In the genomic region with DNA sequence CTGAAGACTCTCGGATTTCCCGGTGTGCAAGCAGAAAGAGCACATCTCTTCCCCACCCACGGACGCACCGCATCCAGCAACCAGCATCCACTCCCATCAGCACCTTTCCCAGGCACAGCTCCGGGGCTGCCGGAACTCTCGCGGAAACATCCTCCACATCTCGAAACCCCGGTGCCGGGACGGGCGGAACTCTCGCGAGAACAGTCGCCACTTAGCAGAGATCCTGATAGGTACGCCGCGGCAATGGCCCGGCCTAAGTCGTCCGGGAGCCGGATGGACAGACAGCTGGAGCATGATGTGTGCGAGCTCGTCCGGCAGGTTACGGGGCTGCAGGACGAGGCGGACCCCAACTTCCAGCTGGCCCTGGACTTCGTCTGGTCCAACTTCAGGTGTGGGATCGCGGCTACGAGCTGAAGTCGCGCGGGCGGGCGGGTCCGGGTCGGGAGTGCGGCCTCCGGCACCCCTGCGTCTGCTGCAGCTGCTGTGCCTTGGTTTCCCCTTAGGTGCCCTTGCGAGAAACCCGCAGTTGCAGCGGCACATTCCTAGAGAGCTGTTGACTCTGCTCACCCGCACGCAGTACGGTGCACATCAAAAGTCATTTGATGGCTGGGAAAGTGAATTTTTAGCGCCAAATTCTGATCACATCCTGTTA, we compare ENCODE assay signal across 8 mouse cellular contexts. TPM values are rescaled to one million over a fixed set of nuclear protein-coding genes. Genes with fewer than 3 reads are reported as not detected.
DNase-seq lines count a peak whose midpoint lies in the region; ATAC-seq and TF ChIP-seq lines count a peak whose summit lies in the region.

A gene (plus strand): TSS at position 203 of the 652 bp plus-strand sequence.

- H3K4me2 ChIP-seq in heart, embryonic 12.5 days = peak within 1 kb of the TSS; percentile 75
- H3K4me2 ChIP-seq in kidney, postnatal 0 days (ENCODE audit: low read length) = peak within 1 kb of the TSS; percentile 73
- peak within 1 kb of the TSS; percentile 83 for H3K4me2 ChIP-seq in liver, embryonic 11.5 days
- peak within 1 kb of the TSS; percentile 74 for H3K4me2 ChIP-seq in stomach, embryonic 14.5 days (replicated peaks; ENCODE audit: low read depth, low read length)

- peak within 1 kb of the TSS; percentile 34; the same call in 1 of the 2 replicates for H3K27ac ChIP-seq in heart, embryonic 12.5 days (ENCODE audit: poor library complexity, severe bottlenecking)
- H3K27ac ChIP-seq in kidney, postnatal 0 days = 0 out of 2 replicates have a peak within 1 kb of the TSS, but pooled peaks have one; percentile 55
- H3K27ac ChIP-seq in liver, embryonic 11.5 days (ENCODE audit: low read depth, low read length) = peak within 1 kb of the TSS; percentile 58
- peak within 1 kb of the TSS; percentile 74 for H3K27ac ChIP-seq in stomach, embryonic 14.5 days (ENCODE audit: low read length)

- peak within 1 kb of the TSS; percentile 87 for H3K9ac ChIP-seq in heart, embryonic 12.5 days
- peak within 1 kb of the TSS; percentile 90 for H3K9ac ChIP-seq in kidney, postnatal 0 days (ENCODE audit: low read depth, low read length)
- peak within 1 kb of the TSS; percentile 91 for H3K9ac ChIP-seq in liver, embryonic 11.5 days (ENCODE audit: low read depth, low read length)
- peak within 1 kb of the TSS; percentile 89 for H3K9ac ChIP-seq in stomach, embryonic 14.5 days (replicated peaks; ENCODE audit: low read depth, low read length)

- H3K9me3 ChIP-seq in heart, embryonic 12.5 days (replicated peaks) = no peaks in the 10 kb centered on the region
- no peaks in the 10 kb centered on the region for H3K9me3 ChIP-seq in kidney, postnatal 0 days (replicated peaks; ENCODE audit: low read length)
- H3K9me3 ChIP-seq in liver, embryonic 11.5 days (ENCODE audit: control insufficient read depth, low read length) = no peaks in the 10 kb centered on the region
- H3K9me3 ChIP-seq in stomach, embryonic 14.5 days (ENCODE audit: control insufficient read depth, low read depth, low read length) = no peaks in the 10 kb centered on the region

- peak within 1 kb of the TSS; percentile 73 for H3K4me3 ChIP-seq in heart, embryonic 12.5 days
- peak within 1 kb of the TSS; percentile 72 for H3K4me3 ChIP-seq in kidney, postnatal 0 days (replicated peaks; ENCODE audit: low read depth, low read length)
- H3K4me3 ChIP-seq in liver, embryonic 11.5 days (ENCODE audit: low read depth, low read length) = peak within 1 kb of the TSS; percentile 88
- H3K4me3 ChIP-seq in stomach, embryonic 14.5 days (ENCODE audit: low read depth, low read length) = peak within 1 kb of the TSS; percentile 76

- WGBS in heart, embryonic 12.5 days = under 1% methylated on average over 51 of the region's 51 CpGs
- 0% methylated on average over 51 of the region's 51 CpGs for WGBS in kidney, postnatal 0 days
- under 1% methylated on average over 51 of the region's 51 CpGs for WGBS in liver, embryonic 11.5 days
- under 1% methylated on average over 51 of the region's 51 CpGs for WGBS in stomach, embryonic 14.5 days

- peak; percentile 95 for DNase-seq in CD4-positive helper T cell, adult 2 months (ENCODE audit: low read depth, low spot score)
- DNase-seq in brain, embryonic 18.5 days (ENCODE audit: low read depth, low spot score) = peak; percentile 90
- peak; percentile 99 for DNase-seq in kidney, postnatal 0 days (ENCODE audit: low spot score)
- DNase-seq in liver, embryonic 11.5 days (ENCODE audit: low spot score) = peak; percentile 95
- peak; percentile 95 for DNase-seq in naive thymus-derived CD4-positive, alpha-beta T cell, adult 2 months (ENCODE audit: low read depth)

- no peak for TF ChIP-seq CTCF in kidney, postnatal 0 days (IDR thresholded peaks at IDR 0.05; ENCODE audit: low read depth)

- peaks cover 20% of the 10 kb centered on the region for H3K36me3 ChIP-seq in heart, embryonic 12.5 days
- peaks cover 16% of the 10 kb centered on the region; the same call in 1 of the 2 replicates for H3K36me3 ChIP-seq in kidney, postnatal 0 days (ENCODE audit: insufficient read depth, low read length)
- peaks cover 14% of the 10 kb centered on the region for H3K36me3 ChIP-seq in liver, embryonic 11.5 days (ENCODE audit: control insufficient read depth, insufficient read depth, low read length)
- peaks cover 24% of the 10 kb centered on the region for H3K36me3 ChIP-seq in stomach, embryonic 14.5 days (ENCODE audit: control insufficient read depth, insufficient read depth, low read length)

- no peaks in the 10 kb centered on the region for H3K27me3 ChIP-seq in heart, embryonic 12.5 days (replicated peaks)
- H3K27me3 ChIP-seq in kidney, postnatal 0 days (ENCODE audit: insufficient read depth, low read length) = no peaks in the 10 kb centered on the region
- no peaks in the 10 kb centered on the region for H3K27me3 ChIP-seq in liver, embryonic 11.5 days (replicated peaks; ENCODE audit: control insufficient read depth, insufficient read depth, low read length)
- H3K27me3 ChIP-seq in stomach, embryonic 14.5 days (ENCODE audit: control insufficient read depth, insufficient read depth, low read length) = no peaks in the 10 kb centered on the region

- H3K4me1 ChIP-seq in heart, embryonic 12.5 days (replicated peaks) = peaks cover 12% of the 10 kb centered on the region
- H3K4me1 ChIP-seq in kidney, postnatal 0 days (replicated peaks; ENCODE audit: insufficient read depth, low read length) = peaks cover 11% of the 10 kb centered on the region; the same call in 1 of the 2 replicates
- peaks cover 6% of the 10 kb centered on the region for H3K4me1 ChIP-seq in liver, embryonic 11.5 days (replicated peaks; ENCODE audit: control insufficient read depth, insufficient read depth, low read length)
- H3K4me1 ChIP-seq in stomach, embryonic 14.5 days (ENCODE audit: control insufficient read depth, insufficient read depth, low read length) = peaks cover 6% of the 10 kb centered on the region

- peak; percentile 99 for ATAC-seq in erythroid progenitor cell, adult 5-6 weeks (replicated peaks; ENCODE audit: low FRiP score, poor library complexity, severe bottlenecking)
- ATAC-seq in heart, embryonic 12.5 days (ENCODE audit: insufficient number of reproducible peaks, low FRiP score) = peak; percentile 99
- ATAC-seq in kidney, postnatal 0 days (replicated peaks; ENCODE audit: low FRiP score, low read depth) = peak; percentile 99
- ATAC-seq in liver, embryonic 11.5 days (replicated peaks; ENCODE audit: low FRiP score) = peak; percentile 98
- peak; percentile 100 for ATAC-seq in stomach, embryonic 14.5 days (ENCODE audit: insufficient number of reproducible peaks, insufficient read depth, low FRiP score, low read depth)

RNA-seq across cellular contexts. Expression of the gene that starts here (rescaled TPM):
- total RNA-seq in erythroid progenitor cell, adult 5-6 weeks (2015; ENCODE audit: low replicate concordance) = 14.7 and 24.5 TPM in 2 replicates
- total RNA-seq in erythroid progenitor cell, adult 5-6 weeks (2017; ENCODE audit: low replicate concordance) = 14.5 and 17.3 TPM in 2 replicates
- 19.2 and 23.8 TPM in 2 replicates for polyA plus RNA-seq in heart, embryonic 12.5 days (2016; fragmentation: Nextera tagmentation; extraction: Ambion mirVana)
- polyA plus RNA-seq in kidney, postnatal 0 days (2015; fragmentation: Nextera tagmentation; extraction: Ambion mirVana) = 19.5 and 19.8 TPM in 2 replicates
- polyA plus RNA-seq in liver, embryonic 11.5 days (2014; fragmentation: Nextera tagmentation; extraction: Ambion mirVana) = 24.1 and 25.0 TPM in 2 replicates
- 36.1 and 37.0 TPM in 2 replicates for polyA plus RNA-seq in stomach, embryonic 14.5 days (2014; fragmentation: Nextera tagmentation; extraction: Ambion mirVana)

Comparison
In these comparisons a context has a peak if more than half of its experiments do, and no peak if none do; other contexts are left out.
1. Peak in every context shown above with its lines: DNase-seq, ATAC-seq, H3K4me3 ChIP-seq and H3K27ac ChIP-seq.